Mouse (Mus musculus) limb, embryonic 12.5 days (tissue): Measurements from ENCODE around the gene Lrrc36. TPM values are rescaled to one million over a fixed set of nuclear protein-coding genes. Genes with fewer than 3 reads are reported as not detected.

Experiments
- ATAC-seq: fragments of 200-750 bp; cut with Nextera tagmentation; 2 replicates; pipeline ENCODE4 v1.8.0; 2017; ENCODE audit warnings: low read depth, moderate TSS enrichment; ENCODE audit not compliant: insufficient number of reproducible peaks, insufficient read depth, low FRiP score, low TSS enrichment
- H3K27ac ChIP-seq: fragments of 300-500 bp; sonication (generic); 2 replicates; pipeline ENCODE4 v1.5.1; 2016; ENCODE audit warnings: mild to moderate bottlenecking, moderate library complexity
- H3K27me3 ChIP-seq: fragments of 300-500 bp; sonication (generic); 2 replicates; pipeline ENCODE4 v1.6.1; 2016; ENCODE audit warnings: mild to moderate bottlenecking, moderate library complexity
- H3K36me3 ChIP-seq: fragments of 300-500 bp; sonication (generic); 2 replicates; pipeline ENCODE4 v1.6.1; 2016; ENCODE audit warnings: mild to moderate bottlenecking, moderate library complexity
- H3K4me1 ChIP-seq: fragments of 300-500 bp; sonication (generic); replicated peaks from 2 replicates; pipeline ENCODE4 v1.6.1; 2016
- H3K4me2 ChIP-seq: fragments of 300-500 bp; sonication (generic); 2 replicates; pipeline ENCODE4 v1.6.1; 2016; ENCODE audit warnings: mild to moderate bottlenecking, moderate library complexity
- H3K4me3 ChIP-seq: fragments of 300-500 bp; sonication (generic); replicated peaks from 2 replicates; pipeline ENCODE4 v1.5.1; 2016; ENCODE audit warnings: mild to moderate bottlenecking
- H3K9ac ChIP-seq: fragments of 300-500 bp; sonication (generic); replicated peaks from 2 replicates; pipeline ENCODE4 v1.6.1; 2016; ENCODE audit warnings: mild to moderate bottlenecking, moderate library complexity
- H3K9me3 ChIP-seq: fragments of 300-500 bp; sonication (generic); 2 replicates; pipeline ENCODE4 v1.6.1; 2016; ENCODE audit warnings: mild to moderate bottlenecking, moderate library complexity
- WGBS: fragments of 180-500 bp; shearing (Covaris S2); methylation state at CpG from one replicate; pipeline ENCODE4 v1.1.7; 2016; 5-methylcytosine and 5-hydroxymethylcytosine counted together
- polyA plus RNA-seq: library from polyadenylated mRNA; unstranded; fragments of >200 nt; fragmentation: Nextera tagmentation; extraction: Ambion mirVana; gene quantifications from 2 replicates; pipeline ENCODE4 v1.2.1, GENCODE M21; 2016

Gene Lrrc36
- polyA plus RNA-seq, 1 experiment from 2014 or later = 0.39 TPM

DNA sequence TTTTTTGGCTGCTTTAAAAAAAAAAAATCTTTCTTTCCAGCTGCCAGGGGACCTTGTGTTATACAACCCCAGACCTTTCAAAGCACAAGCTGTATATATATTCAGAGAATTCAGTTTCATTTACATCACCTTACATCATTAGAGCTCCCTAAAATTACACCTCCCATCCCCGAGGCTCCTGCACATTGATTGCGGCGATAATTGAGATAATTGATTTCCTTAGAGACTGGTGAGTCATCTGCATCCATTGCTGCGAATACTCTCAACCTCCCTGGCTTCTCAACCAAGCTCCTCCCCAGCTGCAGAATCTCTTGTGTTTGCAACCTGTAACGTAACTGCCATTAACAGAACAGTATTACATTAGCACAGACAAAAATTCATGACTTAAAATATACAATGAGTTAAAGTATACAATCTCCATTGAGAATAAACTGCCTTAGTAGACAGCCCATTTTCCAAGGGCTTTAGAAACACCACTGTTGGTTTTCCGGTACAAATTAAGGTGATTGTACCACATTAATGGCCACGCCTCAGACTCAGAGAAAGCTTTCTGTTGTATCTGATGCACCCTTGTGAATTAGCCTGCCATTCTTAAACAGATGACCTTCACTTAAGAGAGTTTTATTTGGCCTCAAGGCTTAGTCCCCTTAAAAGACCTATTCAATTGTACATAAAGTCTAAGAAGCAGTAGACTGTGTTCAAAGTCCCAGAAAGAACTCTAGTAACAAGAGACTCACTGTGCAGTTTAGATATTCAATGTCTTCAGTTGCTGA lies 18.6 kb downstream of the Lrrc36 start:
- no peaks in the 10 kb centered on the region for H3K9me3 ChIP-seq
- H3K4me1 ChIP-seq = no peaks in the 10 kb centered on the region
- H3K4me2 ChIP-seq = no peak overlapping the region
- no peaks in the 10 kb centered on the region for H3K36me3 ChIP-seq
- 72% methylated on average over 7 of the region's 7 CpGs for WGBS
- no peak overlapping the region for H3K4me3 ChIP-seq
- no peak overlapping the region for H3K27ac ChIP-seq
- no peak for ATAC-seq
- no peak overlapping the region for H3K9ac ChIP-seq
- 0 out of 2 replicates have a peak, but pooled peaks cover 3% of the 10 kb centered on the region for H3K27me3 ChIP-seq

DNA sequence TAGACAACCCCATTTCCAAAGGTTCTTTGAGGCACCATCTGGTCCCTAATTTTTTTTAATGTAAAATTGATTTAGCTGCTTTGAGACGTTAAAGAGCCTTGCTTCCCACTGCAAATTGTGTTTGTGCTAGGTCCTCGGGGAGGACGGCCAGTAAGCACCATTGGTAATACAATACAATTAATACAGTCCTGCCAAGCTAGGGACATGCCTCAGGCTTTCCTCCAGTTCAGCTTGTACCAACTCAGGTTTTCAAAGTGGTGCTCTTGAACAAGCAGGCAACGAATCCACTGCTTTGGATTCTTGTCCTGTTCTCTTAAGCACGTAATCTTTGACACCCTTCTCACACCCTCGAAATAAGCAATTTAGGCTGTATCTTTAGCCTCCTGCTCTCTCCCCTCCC lies 19.6 kb downstream of the Lrrc36 start:
- WGBS = 63% methylated on average over 6 of the region's 6 CpGs
- Histone ChIP-seq H3K4me2 (no peak overlapping the region), H3K4me1 (no peaks in the 10 kb centered on the region), H3K9ac (no peak overlapping the region), H3K9me3 (no peaks in the 10 kb centered on the region), H3K27ac (no peak overlapping the region), H3K27me3 (0 out of 2 replicates have a peak, but pooled peaks cover 3% of the 10 kb centered on the region), H3K36me3 (no peaks in the 10 kb centered on the region), H3K4me3 (no peak overlapping the region)
- no peak for ATAC-seq

DNA sequence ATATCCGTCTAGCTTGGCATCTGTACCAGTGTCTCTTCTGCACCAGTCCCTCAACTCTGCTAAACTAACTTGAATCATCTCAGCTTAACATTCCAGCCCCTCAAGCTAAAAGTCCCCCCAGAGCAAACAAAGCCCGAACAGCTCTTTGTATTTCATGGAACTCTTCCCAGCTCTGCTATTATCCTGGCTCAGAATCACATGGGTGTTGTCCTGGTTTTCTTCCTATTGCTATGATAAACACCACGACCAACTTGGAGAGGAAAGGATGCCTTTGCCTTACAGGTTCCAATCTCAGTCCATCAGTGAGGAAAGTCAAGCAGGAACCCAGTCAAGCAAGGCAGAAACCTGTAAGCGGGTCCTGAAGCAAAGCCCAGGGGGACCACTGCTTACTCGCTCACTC lies 20.1 kb downstream of the Lrrc36 start:
- H3K27me3 ChIP-seq = 0 out of 2 replicates have a peak, but pooled peaks cover 3% of the 10 kb centered on the region
- ATAC-seq = no peak
- 72% methylated on average over 5 of the region's 5 CpGs for WGBS
- H3K4me3 ChIP-seq = no peak overlapping the region
- no peaks in the 10 kb centered on the region for H3K4me1 ChIP-seq
- no peaks in the 10 kb centered on the region for H3K36me3 ChIP-seq
- H3K9ac ChIP-seq = no peak overlapping the region
- no peak overlapping the region for H3K27ac ChIP-seq
- no peaks in the 10 kb centered on the region for H3K9me3 ChIP-seq
- H3K4me2 ChIP-seq = no peak overlapping the region

DNA sequence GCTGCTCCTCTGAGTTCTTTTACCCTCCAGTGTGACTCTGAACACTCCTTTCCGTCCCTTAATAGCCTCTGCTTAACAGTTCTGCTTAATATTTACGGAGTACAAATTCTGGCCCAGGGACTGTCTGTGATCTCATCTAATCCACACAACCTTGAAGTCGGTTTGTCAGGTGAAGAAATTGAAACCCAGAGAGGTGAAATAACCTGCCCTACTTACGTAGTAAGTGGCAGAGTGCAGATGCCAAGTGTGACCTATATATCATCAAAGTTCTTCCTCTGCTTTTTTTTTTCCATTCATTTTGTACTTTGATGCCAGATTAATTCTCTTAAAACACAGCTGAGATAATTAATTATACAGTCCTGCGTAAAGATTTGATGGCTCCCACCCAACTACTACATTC lies 20.8 kb downstream of the Lrrc36 start:
- ATAC-seq = no peak
- H3K36me3 ChIP-seq = no peaks in the 10 kb centered on the region
- 68% methylated on average over 5 of the region's 5 CpGs for WGBS

DNA sequence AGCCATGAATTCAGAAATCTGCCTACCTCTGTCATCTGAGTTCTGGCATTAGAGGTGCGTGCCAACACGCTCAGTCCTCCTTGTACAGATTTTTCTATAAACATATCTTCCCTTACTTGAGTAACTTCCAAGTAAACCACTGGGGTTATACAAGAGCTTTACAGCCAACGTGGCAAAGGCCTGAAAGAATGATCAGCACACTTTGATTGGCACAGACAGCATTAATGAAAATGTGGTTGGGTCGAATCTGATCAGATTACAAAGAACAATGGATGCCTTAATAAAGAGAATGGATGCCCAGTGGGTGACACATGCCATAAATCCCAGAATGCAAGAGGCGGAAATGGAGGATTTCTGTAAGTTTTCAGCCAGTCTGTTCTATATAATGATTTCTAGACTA lies 22.8 kb downstream of the Lrrc36 start:
- ATAC-seq = no peak
- H3K4me1 ChIP-seq = no peaks in the 10 kb centered on the region
- 77% methylated on average over 5 of the region's 5 CpGs for WGBS

More for the DNA sequence above, 20.8 kb downstream of the Lrrc36 start:
- Histone ChIP-seq H3K4me2 (no peak overlapping the region), H3K4me3 (no peak overlapping the region), H3K4me1 (no peaks in the 10 kb centered on the region), H3K9ac (no peak overlapping the region), H3K27ac (no peak overlapping the region), H3K27me3 (0 out of 2 replicates have a peak, but pooled peaks cover 3% of the 10 kb centered on the region), H3K9me3 (no peaks in the 10 kb centered on the region)

DNA sequence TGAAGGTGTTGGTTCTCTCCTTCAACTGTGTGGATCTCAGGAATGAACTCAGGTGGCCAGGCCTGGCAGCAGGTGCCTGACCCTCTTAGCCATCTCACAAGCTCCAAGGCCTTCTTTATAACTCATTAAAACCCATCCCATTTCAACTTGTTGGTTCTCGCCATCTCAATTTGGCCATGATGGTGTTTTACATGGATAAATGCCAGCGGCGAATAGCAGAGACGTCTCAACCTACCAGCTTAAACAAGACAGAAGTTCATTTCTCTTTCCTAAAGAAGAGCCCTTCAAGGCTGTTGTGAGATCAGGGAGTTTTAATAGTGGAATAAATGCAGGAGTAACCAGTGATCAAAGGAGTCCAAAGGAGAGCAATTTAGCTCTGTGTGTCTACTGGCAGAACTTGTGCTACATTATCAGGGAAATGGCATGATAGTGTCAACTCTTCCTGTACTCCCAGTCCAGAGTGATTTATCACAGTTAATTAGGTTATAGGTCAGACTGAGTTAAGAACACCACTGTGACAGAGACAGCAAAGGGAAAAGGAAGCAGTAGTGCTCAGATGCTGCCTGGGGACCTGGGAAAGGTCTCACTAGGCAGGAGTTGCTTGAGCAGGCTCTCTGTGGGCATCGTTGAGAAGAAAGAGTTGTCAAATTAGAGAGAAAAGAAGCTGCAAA lies 23.8 kb downstream of the Lrrc36 start:
- no peak overlapping the region for H3K4me2 ChIP-seq
- no peak overlapping the region for H3K4me3 ChIP-seq
- no peaks in the 10 kb centered on the region for H3K36me3 ChIP-seq
- no peak for ATAC-seq
- H3K9ac ChIP-seq = no peak overlapping the region
- H3K27me3 ChIP-seq = peaks cover 5% of the 10 kb centered on the region; the same call in 1 of the 2 replicates
- H3K27ac ChIP-seq = no peak overlapping the region
- H3K9me3 ChIP-seq = no peaks in the 10 kb centered on the region
- 85% methylated on average over 5 of the region's 5 CpGs for WGBS
- H3K4me1 ChIP-seq = no peaks in the 10 kb centered on the region

More for the DNA sequence above, 22.8 kb downstream of the Lrrc36 start:
- H3K4me3 ChIP-seq = no peak overlapping the region
- peaks cover 5% of the 10 kb centered on the region; the same call in 1 of the 2 replicates for H3K27me3 ChIP-seq
- no peaks in the 10 kb centered on the region for H3K36me3 ChIP-seq
- no peak overlapping the region for H3K4me2 ChIP-seq
- H3K27ac ChIP-seq = no peak overlapping the region
- H3K9ac ChIP-seq = no peak overlapping the region
- no peaks in the 10 kb centered on the region for H3K9me3 ChIP-seq

DNA sequence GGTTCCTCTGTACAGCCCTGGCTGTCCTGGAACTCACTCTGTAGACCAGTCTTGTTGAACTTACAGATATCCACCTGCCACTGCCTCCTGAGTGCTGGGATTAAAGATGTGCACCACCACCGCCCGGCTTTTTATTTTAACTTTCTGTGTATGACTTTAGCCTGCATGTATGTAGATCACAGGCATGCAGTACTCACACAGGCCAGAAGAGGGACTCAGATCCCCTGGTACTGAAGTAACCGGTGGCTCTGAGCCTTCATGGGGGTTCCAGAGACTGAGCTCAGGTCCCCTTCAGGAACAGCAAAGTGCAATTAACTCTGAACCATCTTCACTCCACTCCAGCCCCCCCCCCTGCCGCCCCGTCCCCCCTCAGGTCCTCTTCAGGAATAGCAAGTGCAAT lies 25.5 kb downstream of the Lrrc36 start:
- H3K4me3 ChIP-seq = no peak overlapping the region
- WGBS = 36% methylated on average over 5 of the region's 5 CpGs
- H3K4me2 ChIP-seq = no peak overlapping the region
- peaks cover 9% of the 10 kb centered on the region; the same call in 1 of the 2 replicates for H3K27me3 ChIP-seq
- H3K36me3 ChIP-seq = no peaks in the 10 kb centered on the region
- no peaks in the 10 kb centered on the region for H3K4me1 ChIP-seq
- no peak overlapping the region for H3K9ac ChIP-seq
- no peak for ATAC-seq
- no peaks in the 10 kb centered on the region for H3K9me3 ChIP-seq
- no peak overlapping the region for H3K27ac ChIP-seq

DNA sequence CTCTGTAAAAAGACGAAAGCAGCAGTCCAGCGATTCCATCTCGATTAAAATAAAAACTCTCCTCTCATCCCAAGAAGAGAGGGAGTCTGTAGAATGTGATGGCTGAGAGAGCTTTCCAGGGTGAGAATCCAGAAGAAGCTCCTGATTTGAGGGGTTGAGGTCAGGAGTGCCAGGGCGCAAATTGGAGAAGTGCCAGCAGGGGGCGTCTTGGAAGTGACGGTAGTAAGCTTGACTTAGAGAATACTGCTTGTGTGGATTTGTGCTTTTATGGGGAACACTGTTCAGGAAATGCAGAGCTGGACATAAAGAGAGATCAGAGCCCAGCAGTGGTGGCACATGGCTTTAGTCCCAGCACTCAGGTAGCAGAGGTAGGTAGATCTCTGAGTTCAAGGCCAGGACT lies 28.1 kb downstream of the Lrrc36 start:
- WGBS = 7% methylated on average over 6 of the region's 6 CpGs
- Histone ChIP-seq H3K27me3 (peaks cover 6% of the 10 kb centered on the region; the same call in 1 of the 2 replicates), H3K9me3 (no peaks in the 10 kb centered on the region), H3K27ac (no peak overlapping the region), H3K4me1 (peaks cover 9% of the 10 kb centered on the region; the same call in 1 of the 2 replicates), H3K36me3 (no peaks in the 10 kb centered on the region), H3K9ac (no peak overlapping the region), H3K4me2 (no peak overlapping the region), H3K4me3 (no peak overlapping the region)
- ATAC-seq = no peak

DNA sequence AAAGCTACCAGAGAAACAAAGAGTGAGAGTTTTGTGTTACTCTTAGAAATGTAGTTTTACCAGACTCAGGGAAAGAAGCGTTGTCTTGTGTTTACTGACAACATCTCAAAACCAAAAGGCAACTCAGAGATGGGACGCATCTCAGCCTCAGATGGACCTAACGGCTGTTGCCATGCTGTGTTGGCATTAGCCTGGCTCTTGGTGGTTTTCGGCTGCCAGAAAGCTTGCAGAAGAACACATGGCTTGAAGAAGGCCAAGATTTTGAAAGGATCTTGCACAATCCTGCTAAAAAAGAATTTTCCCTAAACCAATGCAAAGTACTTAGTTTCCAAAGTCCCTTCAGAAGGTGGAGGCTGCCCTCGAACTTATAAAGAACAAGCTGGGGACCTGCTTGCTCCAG lies 29.3 kb downstream of the Lrrc36 start:
- no peak for ATAC-seq
- no peaks in the 10 kb centered on the region for H3K9me3 ChIP-seq
- H3K4me2 ChIP-seq = no peak overlapping the region
- no peak overlapping the region for H3K27ac ChIP-seq
- peaks cover 6% of the 10 kb centered on the region; the same call in 1 of the 2 replicates for H3K27me3 ChIP-seq
- H3K4me3 ChIP-seq = no peak overlapping the region
- WGBS = 88% methylated on average over 5 of the region's 5 CpGs
- H3K4me1 ChIP-seq = peaks cover 9% of the 10 kb centered on the region; the same call in 1 of the 2 replicates
- H3K36me3 ChIP-seq = no peaks in the 10 kb centered on the region
- no peak overlapping the region for H3K9ac ChIP-seq

DNA sequence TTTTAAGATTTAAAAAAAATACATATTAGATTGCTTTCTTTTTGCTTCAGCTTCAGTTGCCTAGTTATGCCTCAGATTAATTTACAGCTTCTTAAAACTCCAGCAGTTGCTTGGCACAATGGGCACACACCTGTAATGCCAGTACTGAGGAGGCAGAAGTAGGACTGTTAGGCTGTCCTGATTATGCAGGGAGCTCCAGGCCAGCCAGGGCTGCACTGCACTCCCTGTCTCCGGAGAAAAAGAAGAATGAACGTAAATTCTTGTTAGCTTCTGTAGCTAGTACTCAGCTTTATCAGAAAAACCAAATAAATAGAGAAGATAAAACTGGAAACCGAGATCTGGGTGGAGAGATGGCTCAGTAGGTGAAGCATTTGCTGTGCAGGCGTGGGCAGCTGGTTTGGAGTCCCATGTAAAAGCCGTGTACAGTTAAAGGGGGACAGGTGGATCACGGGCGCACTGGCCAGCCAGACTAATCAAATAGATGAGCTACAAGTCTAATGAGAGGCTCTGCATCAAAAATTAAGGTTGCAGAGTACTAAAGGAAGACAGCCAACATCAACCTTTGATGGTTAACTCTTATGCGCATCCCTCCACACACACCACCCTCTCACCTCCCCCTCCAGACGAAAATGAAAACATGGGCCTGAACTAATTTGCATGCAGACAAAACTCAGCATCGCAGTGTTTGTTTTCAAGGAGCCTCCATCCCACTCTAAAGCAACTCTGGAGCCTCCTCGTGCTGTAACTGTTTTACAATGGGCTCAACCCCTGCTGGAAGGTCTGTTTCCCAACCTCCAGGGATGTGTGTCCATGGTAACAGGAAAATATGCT lies 32.1 kb downstream of the Lrrc36 start:
- H3K36me3 ChIP-seq = no peaks in the 10 kb centered on the region
- 0 out of 2 replicates have a peak, but pooled peaks cover 3% of the 10 kb centered on the region for H3K27me3 ChIP-seq
- no peak for ATAC-seq
- no peak overlapping the region for H3K4me3 ChIP-seq
- no peaks in the 10 kb centered on the region for H3K9me3 ChIP-seq
- H3K4me2 ChIP-seq = peak overlapping the region; percentile 19; the same call in 1 of the 2 replicates
- no peak overlapping the region for H3K9ac ChIP-seq
- H3K4me1 ChIP-seq = peaks cover 9% of the 10 kb centered on the region; the same call in 1 of the 2 replicates
- 52% methylated on average over 11 of the region's 11 CpGs for WGBS
- H3K27ac ChIP-seq = no peak overlapping the region

DNA sequence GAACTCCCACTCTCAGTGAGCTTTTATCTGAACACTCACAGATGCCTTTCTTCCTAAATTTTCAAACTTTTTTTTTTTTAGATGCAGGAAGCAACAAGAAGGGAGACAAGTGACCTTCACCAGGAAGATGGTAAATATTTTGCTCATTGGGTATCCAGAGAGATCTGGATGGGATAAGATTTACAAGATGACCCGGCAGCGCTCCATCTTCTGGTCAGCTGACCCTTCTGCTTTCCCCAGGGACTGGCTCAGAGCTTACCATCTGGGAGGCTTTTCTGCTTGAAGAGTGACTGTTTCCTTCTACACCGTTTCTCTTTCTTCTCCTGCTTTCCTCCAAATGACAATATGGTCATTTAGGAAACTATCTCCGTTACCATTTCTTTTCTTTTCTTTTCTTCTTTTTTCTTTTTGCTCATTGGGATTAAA lies 32.8 kb downstream of the Lrrc36 start:
- WGBS = 34% methylated on average over 4 of the region's 4 CpGs

More for the DNA sequence above, 32.8 kb downstream of the Lrrc36 start:
- Histone ChIP-seq H3K4me2 (peak overlapping the region; percentile 19; the same call in 1 of the 2 replicates), H3K36me3 (no peaks in the 10 kb centered on the region), H3K4me1 (peaks cover 9% of the 10 kb centered on the region; the same call in 1 of the 2 replicates), H3K9ac (no peak overlapping the region), H3K27ac (no peak overlapping the region), H3K4me3 (no peak overlapping the region), H3K27me3 (0 out of 2 replicates have a peak, but pooled peaks cover 3% of the 10 kb centered on the region), H3K9me3 (no peaks in the 10 kb centered on the region)
- ATAC-seq = no peak
